Mouse (Mus musculus) embryonic fibroblast, embryonic 13.5 days (primary cell): Measurements from ENCODE around the gene Ccnjl.

ENCODE experiments used
- CTCF ChIP-seq: IDR thresholded peaks from 2 replicates; pipeline ENCODE4 v1.5.1; 2011; ENCODE audit warnings: mild to moderate bottlenecking, control low read depth, low read length, moderate library complexity, borderline replicate concordance; ENCODE audit not compliant: insufficient read depth
- POLR2A ChIP-seq: IDR thresholded peaks from 2 replicates; pipeline ENCODE4 v1.6.1; 2011; ENCODE audit warnings: low read depth, mild to moderate bottlenecking, control low read depth, low read length, moderate library complexity

GRCm38 (mm10) chr11:43610662-43611033 lies 82.1 kb downstream of the Ccnjl start:
- TF ChIP-seq CTCF (no peak), POLR2A (no peak)
